Mouse (Mus musculus) adrenal gland, postnatal 14 days (tissue): ENCODE measurements at regions not wholly inside any gene's neighbourhood (a gene's known extent, or its start where the extent isn't known, plus 50 kb on each side); places are given as distances from the start of the nearest gene placed in this dataset.

Experiments
- DNase-seq: peaks from one replicate; pipeline ENCODE4 v3.0.0; 2021; ENCODE audit warnings: mixed read lengths

GRCm38 (mm10) chr9:61673575-61674203 lies 240.7 kb downstream of the Rplp1 start:
- DNase-seq: no peak

DNA sequence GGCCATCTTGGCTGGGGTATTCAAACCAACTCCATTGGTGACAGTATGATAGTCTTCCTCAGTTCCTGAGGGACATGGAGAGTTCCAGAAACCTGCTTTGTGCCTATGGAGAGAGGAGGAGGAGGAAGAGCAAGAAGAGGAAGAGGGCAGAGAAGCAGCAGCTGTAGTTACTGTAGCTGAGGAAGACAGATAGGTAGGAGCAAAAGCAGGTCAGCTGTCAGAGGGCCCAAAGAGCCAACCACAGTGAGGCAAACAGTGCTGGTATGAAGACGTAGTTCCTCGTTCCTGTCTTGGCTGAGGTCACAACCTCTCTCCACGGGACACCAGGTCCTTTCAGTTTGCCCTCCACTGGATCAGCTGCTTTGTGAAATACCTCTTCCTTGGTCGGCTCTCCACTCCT lies 243.4 kb downstream of the Rplp1 start:
- no peak for DNase-seq

GRCm38 (mm10) chr9:61669729-61670520 lies 244.4 kb downstream of the Rplp1 start:
- peak; percentile 38 for DNase-seq

GRCm38 (mm10) chr9:61668723-61669122 lies 245.6 kb downstream of the Rplp1 start:
- DNase-seq: no peak

DNA sequence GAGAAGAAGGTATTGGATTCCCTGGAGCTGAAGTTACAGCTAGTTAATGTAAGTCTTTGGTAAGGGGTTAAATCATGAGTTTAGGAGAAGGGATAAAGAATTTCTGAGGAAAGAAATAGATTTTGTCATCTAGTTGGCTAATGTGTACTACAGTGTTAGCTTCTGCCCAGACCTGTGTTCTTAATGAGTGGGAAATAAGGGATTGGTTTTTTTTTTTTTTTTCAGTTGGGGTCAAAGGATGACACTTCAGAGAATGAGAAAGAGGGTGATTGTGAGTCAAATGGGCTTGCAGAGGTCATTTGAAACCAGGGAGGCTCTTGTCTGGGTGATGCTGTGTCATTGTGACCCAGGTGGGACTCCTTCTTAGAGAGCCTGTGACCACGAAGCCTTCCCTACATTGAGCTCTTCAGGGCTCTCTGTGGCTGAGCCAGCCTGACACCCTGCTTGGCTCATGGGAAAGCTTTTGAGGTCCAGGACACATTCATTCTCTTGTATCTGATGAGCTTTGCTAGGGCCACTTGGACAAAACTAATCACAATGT lies 246.1 kb downstream of the Rplp1 start:
- no peak for DNase-seq

- no peak for DNase-seq
Observed at GRCm38 (mm10) chr9:61667453-61668074, 246.8 kb downstream of the Rplp1 start.

DNA sequence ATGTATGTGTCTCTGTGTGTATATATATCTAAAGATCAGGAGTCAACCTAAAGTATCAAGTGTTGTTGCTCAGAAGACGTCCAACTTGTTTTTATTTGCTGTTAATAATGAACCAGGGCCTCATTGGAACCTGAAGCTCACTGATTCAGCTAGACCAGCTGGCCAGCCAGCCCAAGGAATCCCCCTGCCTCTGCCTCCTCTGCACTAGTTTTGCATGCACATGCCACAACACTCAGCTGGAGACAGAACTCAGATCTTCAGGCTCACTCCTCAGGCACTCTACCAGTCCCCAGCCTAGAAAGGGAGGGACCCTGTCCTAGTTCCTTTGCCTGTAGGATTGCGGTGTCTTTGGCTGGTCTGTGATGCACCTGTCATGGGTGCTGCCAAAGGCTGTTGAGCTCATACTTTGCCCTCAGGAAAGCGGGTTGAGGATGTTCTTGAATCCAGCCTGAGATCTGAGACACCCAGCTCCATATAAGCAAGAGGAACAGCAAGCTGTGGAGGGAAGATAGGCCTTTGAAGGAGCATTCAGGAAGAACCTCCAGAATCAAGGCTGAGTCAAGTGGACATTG lies 247.5 kb downstream of the Rplp1 start:
- no peak for DNase-seq

DNA sequence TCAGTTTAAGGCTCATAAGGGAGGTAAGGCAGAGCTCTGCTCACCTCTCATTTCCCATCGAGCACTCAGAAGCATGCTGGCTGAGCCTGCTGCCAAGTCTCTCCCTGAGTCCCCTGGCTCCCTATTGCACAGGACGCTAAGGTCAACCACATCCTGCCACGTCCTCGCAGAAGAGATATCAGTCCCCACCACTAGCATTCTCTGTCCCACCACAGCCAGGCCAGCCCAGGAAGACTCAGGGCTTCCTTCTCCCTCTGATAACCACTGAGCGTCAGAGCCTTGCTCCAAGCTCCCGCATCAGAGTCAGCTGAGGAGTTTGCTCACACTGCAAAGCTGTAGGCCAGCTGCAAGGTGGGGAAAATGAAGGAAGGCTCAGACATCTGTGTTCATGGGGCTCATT lies 248.2 kb downstream of the Rplp1 start:
- peak; percentile 25 for DNase-seq

DNA sequence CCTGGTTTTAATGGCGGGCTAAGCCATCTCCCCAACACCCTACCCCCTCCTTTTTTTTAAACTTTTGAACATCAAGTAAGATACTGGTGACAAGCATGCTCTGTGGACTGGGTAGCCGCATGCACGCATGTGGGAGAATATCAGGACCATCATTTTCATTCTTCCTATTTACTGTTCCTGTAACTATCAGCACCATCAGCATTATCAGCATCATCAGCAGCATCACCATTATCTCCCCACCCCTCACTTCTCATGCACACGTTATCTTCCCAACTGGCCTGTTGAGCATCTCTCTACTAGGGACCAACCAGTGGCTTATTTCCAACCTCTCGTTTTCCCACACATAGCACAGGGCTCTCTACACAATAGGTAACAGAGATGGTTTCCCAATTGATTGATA lies 249.1 kb downstream of the Rplp1 start:
- no peak for DNase-seq

- no peak for DNase-seq
Observed at GRCm38 (mm10) chr9:61664000-61664622, 250.2 kb downstream of the Rplp1 start.

- no peak for DNase-seq
Observed at GRCm38 (mm10) chr9:61662055-61663028, 252.0 kb downstream of the Rplp1 start.

GRCm38 (mm10) chr9:61660191-61660590 lies 254.2 kb downstream of the Rplp1 start:
- DNase-seq: no peak

DNA sequence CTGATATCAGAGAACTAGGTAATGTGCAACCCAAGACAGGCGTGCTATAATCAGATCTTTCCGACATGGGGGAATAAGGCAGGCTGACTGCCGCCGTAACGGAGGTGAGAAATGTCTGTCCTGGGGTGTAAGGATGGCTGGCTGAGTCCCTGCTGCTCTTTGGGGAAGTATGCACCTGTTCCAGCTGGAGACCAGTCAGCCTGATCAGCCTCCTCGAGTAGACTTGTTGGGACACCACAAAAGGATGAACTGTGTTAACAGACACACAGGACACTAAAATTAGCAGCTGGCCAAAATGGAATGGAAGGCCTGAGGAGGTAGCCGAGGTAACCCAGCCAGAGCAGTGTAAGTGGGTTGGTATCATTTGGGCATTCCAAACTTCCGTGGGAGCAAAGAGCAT lies 256.3 kb downstream of the Rplp1 start:
- no peak for DNase-seq

GRCm38 (mm10) chr9:61655433-61655981 lies 258.8 kb downstream of the Rplp1 start:
- peak; percentile 54 for DNase-seq

DNA sequence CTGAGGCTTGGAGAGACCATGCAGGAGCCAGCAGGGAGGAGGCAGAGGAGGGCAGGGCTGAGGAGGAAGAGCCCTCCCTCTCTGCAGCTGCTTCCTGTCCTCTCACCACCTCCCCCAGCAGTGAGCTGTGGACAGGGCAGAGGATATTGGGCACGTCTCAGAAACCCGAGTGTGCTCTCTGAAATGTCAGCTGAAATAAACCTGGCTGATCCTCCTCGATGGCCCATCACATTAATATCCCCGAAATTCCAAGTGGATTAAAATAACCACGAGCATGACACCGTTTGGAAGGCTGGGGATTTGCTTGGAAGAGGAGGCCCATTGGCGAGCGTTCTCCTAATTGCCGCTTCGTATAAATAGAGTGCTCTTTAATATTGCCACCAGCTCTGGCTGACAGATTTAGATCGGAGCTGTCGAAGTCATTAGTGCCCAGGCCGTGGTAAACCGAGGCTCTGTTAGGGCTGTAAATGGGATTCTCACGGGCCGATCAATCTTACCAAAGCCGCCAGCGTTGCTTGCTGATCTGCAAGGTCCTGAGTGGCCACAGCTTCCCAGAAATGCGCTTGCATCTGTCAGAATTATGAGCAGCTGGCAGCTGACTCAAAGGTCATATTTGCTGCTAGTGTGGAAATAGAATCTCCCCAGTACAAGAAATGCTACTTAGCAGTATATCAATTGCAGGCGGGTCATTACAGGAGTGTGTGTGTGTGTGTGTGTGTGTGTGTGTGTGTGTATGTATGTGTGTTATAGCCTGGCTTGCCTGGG lies 268.5 kb downstream of the Rplp1 start:
- peak; percentile 69 for DNase-seq

DNA sequence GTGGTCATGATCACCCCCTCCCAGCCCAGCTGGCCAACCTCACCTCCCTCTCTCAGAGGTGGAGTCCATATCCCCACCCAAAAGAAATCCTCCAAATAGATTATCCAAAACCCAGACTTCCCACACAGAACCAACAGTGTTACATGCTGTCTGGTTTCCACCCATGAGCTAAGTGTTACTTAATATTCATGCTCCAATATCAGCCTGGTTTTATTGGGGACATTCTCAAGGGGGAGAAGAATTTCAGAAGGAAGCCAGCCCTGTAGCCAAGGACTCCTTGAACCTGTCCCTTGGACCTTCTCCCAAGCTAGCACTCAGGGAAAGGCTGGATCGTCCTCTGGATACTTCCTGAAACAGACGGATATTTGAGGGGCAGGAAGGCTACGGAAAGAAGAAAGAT lies 268.6 kb downstream of the Tle3 start:
- no peak for DNase-seq

- no peak for DNase-seq
Observed at GRCm38 (mm10) chr9:61638908-61639307, 266.7 kb downstream of the Tle3 start.

GRCm38 (mm10) chr9:61633936-61634335 lies 261.8 kb downstream of the Tle3 start:
- no peak for DNase-seq

- no peak for DNase-seq
Observed at GRCm38 (mm10) chr9:61632602-61633001, 260.4 kb downstream of the Tle3 start.

DNA sequence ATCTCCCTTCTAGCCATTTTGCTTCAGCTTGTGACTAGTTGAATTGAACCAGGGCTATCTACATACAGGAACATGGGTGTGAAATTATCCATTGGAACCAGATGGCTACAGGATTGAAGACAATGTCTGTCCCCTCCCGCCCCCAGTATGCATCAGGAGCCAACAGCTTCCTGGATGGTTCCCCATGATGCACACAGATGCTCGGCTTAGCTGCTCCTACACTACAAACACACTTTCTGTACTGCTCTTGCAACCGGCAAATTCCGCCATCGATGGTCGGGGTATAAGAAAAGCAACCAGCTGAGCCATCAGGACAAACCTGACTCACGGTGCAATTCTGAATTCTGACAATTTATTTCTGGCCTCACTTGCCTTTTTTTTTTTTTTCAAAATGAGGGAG lies 258.9 kb downstream of the Tle3 start:
- no peak for DNase-seq
